Comparison of ENCODE assay signal across 19 mouse cellular contexts in genomic region chr13:75727932-75728331, GRCm38 (mm10). TPM values are rescaled to one million over a fixed set of nuclear protein-coding genes. Genes with fewer than 3 reads are reported as not detected.
DNase-seq lines count a peak whose midpoint lies in the region; ATAC-seq and TF ChIP-seq lines count a peak whose summit lies in the region.
"Had no signal": no experiment of that assay in that cellular context is flagged by ENCODE, and none has a peak within 500 bp of the region (broad histone marks: within the 10 kb centered on the region; RNA-seq: fewer than 3 reads in every experiment).

No protein-coding gene starts in this region.

- no peaks in the 10 kb centered on the region for H3K27me3 ChIP-seq in liver, embryonic 14.5 days (ENCODE audit: control insufficient read depth, insufficient read depth, low read length)
- H3K27me3 ChIP-seq: forebrain, embryonic 12.5 days; hindbrain, embryonic 13.5 days had no signal

- no peak for TF ChIP-seq EP300 in liver, embryonic 14.5 days (IDR thresholded peaks at IDR 0.05; ENCODE audit: low read depth)

- no peak overlapping the region for H3K4me3 ChIP-seq in layer of hippocampus, adult 2 months
- no peak overlapping the region for H3K4me3 ChIP-seq in liver, embryonic 14.5 days (ENCODE audit: insufficient read depth in 1 of 2, low read depth in 2 of 2, low read length in 2 of 2)
- H3K4me3 ChIP-seq: embryonic facial prominence, embryonic 10.5 days; forebrain, embryonic 12.5 days; hindbrain, embryonic 13.5 days had no signal

- H3K4me2 ChIP-seq in liver, embryonic 14.5 days (ENCODE audit: low read depth): peak overlapping the region; percentile 19
- H3K4me2 ChIP-seq: forebrain, embryonic 12.5 days; hindbrain, embryonic 13.5 days had no signal

- H3K9me3 ChIP-seq in liver, embryonic 14.5 days (ENCODE audit: control insufficient read depth, low read length): no peaks in the 10 kb centered on the region
- H3K9me3 ChIP-seq: embryonic facial prominence, embryonic 10.5 days; forebrain, embryonic 12.5 days; hindbrain, embryonic 13.5 days had no signal

- no peak for DNase-seq in layer of hippocampus, adult 2 months (ENCODE audit: low spot score in 2 of 2)
- no peak for DNase-seq in layer of hippocampus, adult 18-20 months (ENCODE audit: low spot score in 2 of 2)
- no peak for DNase-seq in liver, embryonic 14.5 days (ENCODE audit: low read depth in 3 of 3, low spot score in 3 of 3)
- DNase-seq in left cerebral cortex, adult 8-10 months (ENCODE audit: low spot score in 2 of 2): no peak
- no peak for DNase-seq in c-Kit-positive CD71-positive TER-119-positive erythroid progenitor cells, embryonic 14.5 days (ENCODE audit: low spot score)
- no peak for DNase-seq in cerebellum, postnatal 36 days
- DNase-seq: adrenal gland, adult 8-10 months; cerebellum, adult 11-12 months; cerebellum, adult 9-10 months; cerebellum, postnatal 25 days; gastrocnemius, postnatal 25 days; heart, postnatal 14 days had no signal

- H3K27ac ChIP-seq in layer of hippocampus, adult 2 months: 0 out of 2 replicates have a peak overlapping the region, but pooled peaks have one; percentile 7
- H3K27ac ChIP-seq in liver, embryonic 14.5 days: peak overlapping the region; percentile 57
- H3K27ac ChIP-seq: embryonic facial prominence, embryonic 10.5 days; forebrain, embryonic 12.5 days; hindbrain, embryonic 13.5 days; hindbrain, postnatal 0 days had no signal

- H3K4me1 ChIP-seq in liver, embryonic 14.5 days (replicated peaks; ENCODE audit: control insufficient read depth in 2 of 2, insufficient read depth in 2 of 2, low read length in 1 of 2): peaks cover 58 to 63% of the 10 kb centered on the region in 2 experiments

- no peak for TF ChIP-seq CTCF in layer of hippocampus, adult 2 months (conservative IDR thresholded peaks at IDR 0.05)
- TF ChIP-seq CTCF in liver, embryonic 14.5 days (IDR thresholded peaks at IDR 0.05; ENCODE audit: low read depth): no peak

- ATAC-seq in erythroblast, adult 5-6 weeks (replicated peaks; ENCODE audit: low FRiP score, poor library complexity, severe bottlenecking): peak; percentile 47; the same call in 1 of the 2 replicates
- peak; percentile 43; the same call in 1 of the 2 replicates for ATAC-seq in liver, embryonic 14.5 days (ENCODE audit: insufficient read depth)
- ATAC-seq in megakaryocyte progenitor cell, adult 5-6 weeks (replicated peaks; ENCODE audit: poor library complexity): 0 out of 2 replicates have a peak, but pooled peaks have one; percentile 13
- ATAC-seq: forebrain, embryonic 16.5 days; hindbrain, postnatal 0 days had no signal

- no peak overlapping the region for H3K9ac ChIP-seq in liver, embryonic 14.5 days (replicated peaks)
- H3K9ac ChIP-seq: forebrain, embryonic 12.5 days; hindbrain, embryonic 13.5 days had no signal

- peaks cover 37% of the 10 kb centered on the region for H3K36me3 ChIP-seq in liver, embryonic 14.5 days (replicated peaks; ENCODE audit: control insufficient read depth, insufficient read depth, low read depth)
- H3K36me3 ChIP-seq: embryonic facial prominence, embryonic 10.5 days; forebrain, embryonic 12.5 days; hindbrain, embryonic 13.5 days had no signal

- WGBS in liver, embryonic 14.5 days (ENCODE audit: insufficient replicate concordance): 49% methylated on average over 1 of the region's 1 CpGs

RNA-seq across cellular contexts. Expression of gene Ell2, which starts 21.4 kb away (rescaled TPM):
- total RNA-seq in layer of hippocampus, adult 2 months (2021): 10 to 100 TPM; 31.2 to 35.5 TPM
- 10 to 100 TPM; 31.5 to 34.6 TPM for total RNA-seq in layer of hippocampus, adult 18-20 months (2021)
- total RNA-seq in erythroblast, adult 5-6 weeks (2015; ENCODE audit: low replicate concordance): 59.4 and 99.9 TPM in 2 replicates
- 60.4 and 93.9 TPM in 2 replicates for total RNA-seq in erythroblast, adult 5-6 weeks (2017; ENCODE audit: low replicate concordance)
- 20.2 and 30.5 TPM in 2 replicates for polyA plus RNA-seq in liver, embryonic 14.5 days (2012; rRNA removed)
- polyA plus RNA-seq in liver, embryonic 14.5 days (2014; fragmentation: Nextera tagmentation; extraction: Ambion mirVana): 41.2 and 44.0 TPM in 2 replicates
- total RNA-seq in megakaryocyte progenitor cell, adult 5-6 weeks (2015): 10.6 and 13.6 TPM in 2 replicates
- total RNA-seq in megakaryocyte progenitor cell, adult 5-6 weeks (2017): 6.8 and 11.8 TPM in 2 replicates
- total RNA-seq in left cerebral cortex, adult 8-10 months (2022): 10 to 100 TPM; 41.9 to 54.0 (median 49.3) TPM
